Mouse (Mus musculus) macrophage (primary cell): Measurements from ENCODE around the gene Dennd6a. TPM values are rescaled to one million over a fixed set of nuclear protein-coding genes. Genes with fewer than 3 reads are reported as not detected.
"Not testable (repeated sequence)": the region's sequence is repeated elsewhere in the genome, so short reads cannot be mapped to it uniquely, and the experiment has no call there.

Experiments
- H3K27ac ChIP-seq: fragments of 350-480 bp; formaldehyde crosslinking; 2 replicates; pipeline ENCODE4 v1.9.0; 2021
- H3K36me3 ChIP-seq: fragments of 350-480 bp; formaldehyde crosslinking; 2 replicates; pipeline ENCODE4 v1.9.0; 2021; ENCODE audit errors: inconsistent target
- H3K4me3 ChIP-seq: fragments of 350-480 bp; formaldehyde crosslinking; 2 replicates; pipeline ENCODE4 v1.9.0; 2021; ENCODE audit errors: inconsistent target
- H3K79me2 ChIP-seq: fragments of 350-480 bp; formaldehyde crosslinking; 2 replicates; pipeline ENCODE4 v1.9.0; 2021; ENCODE audit errors: inconsistent target
- WGBS: methylation state at CpG from one replicate; pipeline ENCODE4 v1.1.7; 2026; ENCODE audit warnings: inconsistent platforms; ENCODE audit not compliant: missing documents; 5-methylcytosine and 5-hydroxymethylcytosine counted together
- polyA plus RNA-seq: library from polyadenylated mRNA; stranded (reverse); fragments of 250-400 nt; gene quantifications from 3 replicates; pipeline ENCODE4 v1.2.4, GENCODE M21; 2018; ENCODE audit warnings: inconsistent platforms

Gene Dennd6a
- polyA plus RNA-seq, 1 experiment from 2014 or later: 25.6 TPM

DNA sequence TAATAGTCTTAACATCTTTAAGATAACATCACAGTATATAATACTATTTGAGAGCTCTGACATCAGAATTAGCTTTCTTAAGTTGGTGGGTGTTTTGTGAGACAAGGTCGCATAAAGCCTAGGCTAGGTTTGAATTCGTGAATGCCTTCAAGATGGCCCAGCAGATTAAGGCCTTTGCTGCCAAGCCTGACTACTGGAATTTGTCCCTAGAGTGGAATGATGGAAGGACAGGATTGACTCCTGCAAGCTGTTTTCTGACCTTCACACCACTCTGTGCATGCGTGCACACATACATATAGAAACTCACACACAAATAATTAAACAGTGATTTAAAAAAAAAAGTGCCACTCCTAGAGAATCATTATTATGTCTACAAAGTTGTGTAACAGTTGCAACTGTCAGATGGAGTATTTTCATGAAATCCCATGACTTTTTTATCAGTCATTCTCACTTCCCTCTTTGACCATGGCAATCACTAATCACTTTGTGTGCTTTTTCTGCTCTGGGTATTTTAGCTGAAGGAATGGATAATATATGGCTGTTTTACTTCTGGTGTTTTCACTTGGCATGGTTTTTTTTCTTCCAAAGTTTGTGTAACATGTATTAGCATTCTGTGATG is 69.5 kb downstream of the Dennd6a start:
- Histone ChIP-seq H3K36me3 (peaks cover 6% of the 10 kb centered on the region), H3K27ac (peak overlapping the region; percentile 57), H3K79me2 (peaks cover 100% of the 10 kb centered on the region), H3K4me3 (no peak overlapping the region)
- WGBS: 31% methylated on average over 3 of the region's 3 CpGs

DNA sequence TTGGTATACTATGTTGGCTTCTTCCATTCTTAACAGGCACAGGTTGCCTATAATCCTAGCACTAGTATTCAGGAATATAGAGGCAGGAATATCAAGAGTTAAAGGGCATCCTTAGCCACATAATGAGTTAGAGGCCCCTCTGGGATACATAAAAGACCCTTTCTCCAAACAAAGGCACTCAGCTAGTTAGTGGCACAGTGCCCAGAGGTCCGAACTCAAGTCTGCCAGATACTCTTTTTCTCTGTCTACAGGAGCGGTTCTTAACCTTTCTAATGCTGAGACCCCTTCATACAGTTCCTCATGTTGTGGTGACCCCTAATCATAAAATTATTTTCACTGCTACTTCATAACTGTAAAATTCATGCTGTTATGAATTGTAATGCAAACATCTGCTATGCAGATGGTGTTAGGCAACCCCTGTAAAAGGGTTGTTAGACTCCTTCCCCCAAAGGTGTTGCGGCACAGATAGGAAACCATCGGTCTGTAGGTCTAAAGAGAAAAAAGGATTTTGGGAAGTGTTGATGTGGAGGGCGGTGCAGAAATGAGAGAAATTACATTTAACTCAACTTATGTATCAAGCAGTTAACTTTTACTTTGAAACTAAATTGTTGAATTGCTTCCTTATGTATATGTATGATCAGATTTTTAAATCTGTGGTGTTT is 72.5 kb downstream of the Dennd6a start:
- H3K4me3 ChIP-seq: no peak overlapping the region
- no peak overlapping the region for H3K27ac ChIP-seq
- 81% methylated on average over 5 of the region's 5 CpGs for WGBS
- H3K36me3 ChIP-seq: peaks cover 29% of the 10 kb centered on the region
- H3K79me2 ChIP-seq: peaks cover 100% of the 10 kb centered on the region

DNA sequence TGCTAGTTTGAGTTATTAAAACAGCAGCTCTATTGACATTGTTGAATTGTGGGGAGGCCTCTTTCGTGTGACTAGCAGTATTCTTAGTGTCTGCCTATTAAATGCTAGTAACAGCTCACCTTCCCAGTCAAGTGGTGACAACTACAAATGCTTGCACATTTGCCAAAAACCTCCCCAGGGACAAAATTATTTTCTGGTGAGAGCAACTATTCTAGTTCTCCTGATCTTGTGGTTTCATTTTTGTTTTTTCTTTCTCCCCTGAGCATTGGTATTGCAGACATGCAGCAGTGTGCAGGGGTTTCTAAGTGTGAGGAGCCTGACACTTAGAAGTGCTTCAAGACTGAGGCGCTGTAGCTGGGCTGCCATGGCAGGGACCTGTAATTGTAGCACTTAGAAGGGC is 74.2 kb downstream of the Dennd6a start:
- peaks cover 100% of the 10 kb centered on the region for H3K79me2 ChIP-seq
- H3K4me3 ChIP-seq: no peak overlapping the region
- peaks cover 40% of the 10 kb centered on the region for H3K36me3 ChIP-seq
- 87% methylated on average over 2 of the region's 2 CpGs for WGBS
- no peak overlapping the region for H3K27ac ChIP-seq

DNA sequence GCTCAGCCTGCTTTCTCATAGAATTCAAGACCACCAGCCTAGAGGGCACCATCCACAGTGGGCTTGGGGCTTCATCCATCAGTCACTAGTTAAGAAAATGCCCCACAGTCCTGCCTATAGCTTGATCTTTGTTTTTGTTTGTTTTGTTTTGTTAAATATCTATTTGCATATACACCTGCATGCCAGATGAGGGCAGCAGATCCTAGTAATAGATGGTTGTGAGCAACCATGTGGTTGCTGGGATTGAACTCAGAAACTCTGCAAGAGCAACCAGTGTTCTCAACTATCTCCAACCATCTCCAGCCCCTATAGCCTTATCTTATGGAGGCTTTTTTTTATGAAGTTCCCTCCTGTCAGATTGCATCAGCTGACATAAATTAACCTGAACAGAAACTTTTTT is 78.2 kb downstream of the Dennd6a start:
- Histone ChIP-seq H3K27ac (no peak overlapping the region), H3K79me2 (peaks cover 62% of the 10 kb centered on the region), H3K4me3 (no peak overlapping the region), H3K36me3 (peaks cover 72% of the 10 kb centered on the region)

DNA sequence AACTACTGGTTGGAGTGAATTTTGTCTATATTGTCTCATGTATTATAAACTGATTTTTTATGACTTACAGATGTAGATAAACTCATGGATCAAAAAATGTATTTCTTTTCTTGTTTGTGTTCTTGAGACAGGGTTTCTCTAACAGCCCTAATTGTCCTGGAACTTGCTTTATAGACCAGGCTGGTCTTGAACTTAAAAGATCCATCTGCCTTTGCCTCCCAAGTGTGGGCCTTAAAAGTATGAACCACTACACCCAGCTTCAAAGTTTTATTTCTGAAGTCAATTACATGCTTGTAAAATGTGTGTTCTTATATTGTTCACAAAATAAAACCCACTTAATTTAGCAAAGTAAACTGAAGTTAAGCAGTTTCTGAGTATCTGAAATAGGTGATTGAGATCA is 84.5 kb downstream of the Dennd6a start:
- Histone ChIP-seq H3K36me3 (peaks cover 35% of the 10 kb centered on the region), H3K27ac (no peak overlapping the region), H3K79me2 (no peaks in the 10 kb centered on the region), H3K4me3 (no peak overlapping the region)

DNA sequence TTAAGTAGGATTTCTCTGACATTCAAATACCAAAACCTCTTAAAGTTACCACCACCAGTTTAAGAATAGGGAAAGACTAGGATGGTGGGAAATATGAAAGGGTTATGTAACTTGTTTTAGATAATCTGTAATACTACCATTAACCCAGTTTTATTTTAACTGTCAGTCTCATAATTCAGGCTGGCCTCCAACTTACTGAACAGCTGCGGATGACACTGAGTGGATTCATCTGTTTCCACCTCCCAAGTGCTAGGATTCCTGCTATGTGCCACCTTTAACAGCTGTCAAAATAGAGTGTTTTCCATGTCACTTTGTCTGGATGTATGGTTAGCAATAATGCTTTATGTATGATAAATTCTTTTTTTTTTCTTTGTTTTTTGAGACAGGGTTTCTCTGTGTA is 86.6 kb downstream of the Dennd6a start:
- Histone ChIP-seq H3K4me3 (no peak overlapping the region), H3K27ac (no peak overlapping the region), H3K36me3 (peaks cover 30% of the 10 kb centered on the region), H3K79me2 (peaks cover 12% of the 10 kb centered on the region)
- 85% methylated on average over 1 of the region's 1 CpGs for WGBS

DNA sequence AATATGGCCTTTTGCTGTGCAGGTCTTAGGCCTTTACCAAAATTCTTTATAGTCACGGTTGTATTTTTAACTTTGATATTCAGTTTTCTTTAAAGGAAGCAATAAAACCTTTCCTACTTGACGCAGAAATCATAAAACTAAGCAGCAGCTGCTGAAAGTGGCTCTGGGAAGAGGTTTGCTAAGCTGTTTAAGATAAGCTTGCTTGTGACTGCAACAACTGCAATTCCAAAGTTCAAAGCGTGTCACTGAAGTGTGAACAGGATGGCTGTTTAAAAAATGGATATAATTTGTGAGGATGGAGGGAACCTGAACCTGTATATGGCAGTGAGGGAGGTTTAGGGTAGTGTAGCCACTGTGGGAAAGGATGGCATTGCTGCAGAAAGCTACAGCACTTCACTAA is 88.4 kb downstream of the Dennd6a start:
- H3K79me2 ChIP-seq: peaks cover 30% of the 10 kb centered on the region
- WGBS: 90% methylated on average over 3 of the region's 3 CpGs
- no peak overlapping the region for H3K27ac ChIP-seq
- peaks cover 15% of the 10 kb centered on the region for H3K36me3 ChIP-seq
- no peak overlapping the region for H3K4me3 ChIP-seq

DNA sequence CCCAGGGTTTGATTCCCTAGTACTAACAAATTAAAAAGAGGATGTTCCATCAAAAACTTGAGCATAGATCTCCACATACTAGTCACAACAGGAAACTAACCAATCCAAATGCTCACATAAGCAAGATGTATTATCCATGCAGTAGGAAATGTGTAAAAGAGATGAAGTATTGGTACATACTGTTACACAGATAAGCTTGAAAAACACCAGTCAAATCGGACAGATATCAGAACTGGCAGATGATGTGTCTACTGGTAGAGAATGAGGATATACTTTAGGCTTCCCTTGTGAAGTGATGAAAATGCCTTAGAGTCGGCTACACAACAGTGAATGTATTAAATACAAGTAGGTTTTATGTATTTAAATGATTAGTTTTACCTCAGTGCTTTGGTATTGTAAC is 88.8 kb downstream of the Dennd6a start:
- Histone ChIP-seq H3K27ac (no peak overlapping the region), H3K79me2 (peaks cover 35% of the 10 kb centered on the region), H3K36me3 (peaks cover 11% of the 10 kb centered on the region; the same call in 1 of the 2 replicates), H3K4me3 (no peak overlapping the region)
- 88% methylated on average over 2 of the region's 2 CpGs for WGBS

DNA sequence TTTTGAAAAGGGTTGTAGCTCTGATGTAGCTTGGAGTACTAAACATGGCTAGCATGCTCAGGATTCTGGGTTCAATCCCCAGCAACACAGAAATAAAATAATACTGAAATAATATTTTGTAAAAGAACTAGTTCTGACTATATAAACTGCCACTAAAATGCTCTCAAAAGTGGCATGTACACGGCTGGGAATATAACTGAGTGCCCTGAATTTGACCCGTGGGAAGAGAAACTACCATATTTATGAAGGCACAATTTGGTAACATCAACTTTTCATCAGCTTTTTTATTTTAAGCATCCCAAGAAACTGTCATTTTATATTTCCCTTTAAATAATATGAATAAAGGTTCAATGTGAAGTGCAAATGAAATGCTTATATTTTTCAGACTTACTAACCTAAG is 90.2 kb downstream of the Dennd6a start:
- 92% methylated on average over 2 of the region's 2 CpGs for WGBS
- H3K36me3 ChIP-seq: peaks cover 11% of the 10 kb centered on the region; the same call in 1 of the 2 replicates
- H3K27ac ChIP-seq: no peak overlapping the region
- no peak overlapping the region for H3K4me3 ChIP-seq
- peaks cover 48% of the 10 kb centered on the region for H3K79me2 ChIP-seq

DNA sequence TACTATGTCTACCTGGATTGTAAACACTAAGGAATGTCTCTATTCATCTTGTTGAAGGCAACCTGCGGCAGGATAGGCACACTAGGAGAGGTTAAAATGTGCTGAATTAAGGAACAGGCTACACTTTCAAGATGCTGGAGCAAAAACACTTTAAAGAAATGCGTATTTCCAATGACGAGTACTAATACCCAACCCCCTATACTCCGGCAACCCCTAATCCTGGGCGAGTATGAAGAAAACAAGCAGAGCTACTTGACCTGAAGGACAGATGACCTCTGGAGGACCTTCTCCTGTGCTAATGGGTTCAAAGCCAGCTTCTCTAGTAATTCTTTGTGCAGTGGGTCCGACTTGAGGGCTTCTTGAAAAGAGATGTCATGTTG is 94.3 kb downstream of the Dennd6a start:
- Histone ChIP-seq H3K27ac (peak overlapping the region; percentile 31), H3K4me3 (peak overlapping the region; percentile 87), H3K36me3 (peaks cover 11% of the 10 kb centered on the region; the same call in 1 of the 2 replicates), H3K79me2 (peaks cover 49% of the 10 kb centered on the region)
- 25% methylated on average over 6 of the region's 6 CpGs for WGBS

DNA sequence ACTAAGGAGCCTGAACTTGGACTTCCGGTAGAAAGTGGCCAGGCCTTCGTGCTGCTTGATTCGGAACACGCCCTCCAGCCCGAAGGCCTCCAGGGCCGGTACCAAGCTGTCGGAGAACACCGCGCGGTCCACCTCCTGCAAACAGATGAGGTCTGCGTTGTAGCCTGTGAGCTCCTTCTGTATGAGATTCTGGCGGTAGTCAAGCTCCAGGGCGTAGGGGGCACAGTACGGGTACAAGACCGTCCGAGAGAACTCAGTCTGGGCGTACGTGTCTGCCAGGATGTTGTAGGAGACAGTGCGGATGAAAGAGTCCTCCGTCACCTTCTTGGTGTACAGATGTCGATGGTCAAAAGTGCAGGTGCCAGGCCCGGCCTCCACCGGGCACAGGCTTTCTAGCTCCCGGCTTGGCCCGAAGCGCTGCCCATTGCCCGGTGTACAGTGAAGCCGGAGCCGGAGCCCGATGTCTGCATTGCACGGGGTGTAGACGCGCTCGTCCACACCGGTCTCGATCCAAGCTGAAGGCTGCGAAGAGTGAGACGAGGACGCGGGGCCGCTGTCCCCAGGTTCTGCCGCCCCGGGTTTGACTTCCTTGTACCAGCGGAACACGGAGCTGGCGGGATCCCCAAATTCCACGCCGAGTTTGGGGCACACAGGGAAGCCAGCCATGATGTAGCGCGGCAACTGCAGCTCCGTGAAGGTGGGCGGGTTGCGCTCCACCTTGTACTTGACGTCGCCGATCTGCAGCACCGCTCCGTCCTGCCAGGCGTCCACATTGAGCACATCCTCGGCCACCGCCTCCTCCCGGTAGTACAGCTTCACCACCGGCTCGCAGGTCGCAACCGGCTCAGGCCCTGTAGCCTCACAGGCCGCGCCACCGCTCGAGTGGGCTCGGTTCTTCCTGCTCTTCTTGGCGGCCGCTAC is 95.0 kb downstream of the Dennd6a start:
- WGBS: under 1% methylated on average over 66 of the region's 73 CpGs
- Histone ChIP-seq H3K27ac (peak overlapping the region; percentile 31), H3K36me3 (peaks cover 8% of the 10 kb centered on the region; the same call in 1 of the 2 replicates), H3K4me3 (peak overlapping the region; percentile 87), H3K79me2 (peaks cover 49% of the 10 kb centered on the region)

DNA sequence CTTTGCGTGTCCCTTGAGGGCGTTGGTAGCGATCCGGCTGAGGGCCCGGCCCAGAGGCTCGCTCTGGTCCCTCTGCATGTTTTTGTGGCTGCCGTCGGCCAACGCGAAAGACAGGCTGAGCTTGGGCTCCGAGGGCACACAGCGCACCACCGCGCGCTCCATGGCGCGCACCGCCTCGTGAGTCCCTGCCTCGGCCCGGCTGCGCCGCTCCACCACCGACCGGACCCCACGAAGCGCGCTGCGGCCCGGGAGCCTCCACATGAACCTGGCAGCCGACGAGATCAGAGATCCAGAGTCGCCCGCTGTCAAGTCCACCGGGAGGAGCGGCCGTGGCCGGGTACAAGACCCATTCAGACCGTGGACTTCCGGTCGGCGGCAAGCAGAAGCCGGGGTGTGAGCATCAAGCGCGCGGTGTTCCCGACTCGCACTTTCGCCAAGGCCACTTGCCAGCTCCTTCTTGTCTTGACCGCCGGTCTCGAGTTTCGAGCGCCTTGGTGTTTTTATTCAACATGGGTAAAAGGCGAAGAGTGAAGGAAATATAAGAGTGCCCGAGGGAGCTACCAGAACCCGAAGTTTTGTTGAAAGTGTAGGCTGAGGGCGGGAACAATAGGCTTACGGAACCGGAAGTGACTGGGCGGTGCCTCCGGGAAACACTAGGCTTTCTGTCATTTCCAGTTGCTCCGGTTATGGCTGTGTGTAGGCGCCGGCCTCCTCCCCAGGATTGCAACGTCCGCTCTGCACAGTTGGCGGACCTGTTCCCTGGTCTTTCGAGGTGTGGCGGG is 95.8 kb downstream of the Dennd6a start, which contains the start of gene Pde12:
Gene Pde12 (minus strand): TSS at position 592 of the 782 bp plus-strand sequence.
- Histone ChIP-seq H3K79me2 (peaks cover 44% of the 10 kb centered on the region), H3K4me3 (peak within 1 kb of the TSS; percentile 87), H3K27ac (peak within 1 kb of the TSS; percentile 97), H3K36me3 (peaks cover 5% of the 10 kb centered on the region; the same call in 1 of the 2 replicates)
- under 1% methylated on average over 69 of the region's 70 CpGs for WGBS

DNA sequence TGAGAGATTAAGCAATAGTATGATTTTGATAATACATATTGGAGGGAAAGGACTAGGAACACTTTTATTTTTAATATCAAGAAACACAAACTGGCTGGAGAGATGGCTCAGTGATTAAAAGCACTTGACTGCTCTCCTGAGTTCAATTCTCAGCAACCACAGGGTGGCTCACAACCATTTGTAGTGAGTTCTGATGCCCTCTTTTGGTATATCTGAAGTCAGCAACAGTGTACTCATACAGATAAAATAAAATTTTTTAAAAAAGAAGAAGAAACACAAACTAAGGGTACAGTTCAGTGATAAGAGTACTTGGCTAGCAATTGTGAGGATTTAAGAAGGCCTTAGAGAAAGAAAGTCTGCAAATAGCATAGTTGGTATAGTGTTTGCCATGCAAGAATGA is 97.3 kb downstream of the Dennd6a start:
- Histone ChIP-seq H3K79me2 (peaks cover 29% of the 10 kb centered on the region), H3K27ac (no peak overlapping the region), H3K4me3 (no peak overlapping the region; the same call in 1 of the 2 replicates), H3K36me3 (no peaks in the 10 kb centered on the region)

DNA sequence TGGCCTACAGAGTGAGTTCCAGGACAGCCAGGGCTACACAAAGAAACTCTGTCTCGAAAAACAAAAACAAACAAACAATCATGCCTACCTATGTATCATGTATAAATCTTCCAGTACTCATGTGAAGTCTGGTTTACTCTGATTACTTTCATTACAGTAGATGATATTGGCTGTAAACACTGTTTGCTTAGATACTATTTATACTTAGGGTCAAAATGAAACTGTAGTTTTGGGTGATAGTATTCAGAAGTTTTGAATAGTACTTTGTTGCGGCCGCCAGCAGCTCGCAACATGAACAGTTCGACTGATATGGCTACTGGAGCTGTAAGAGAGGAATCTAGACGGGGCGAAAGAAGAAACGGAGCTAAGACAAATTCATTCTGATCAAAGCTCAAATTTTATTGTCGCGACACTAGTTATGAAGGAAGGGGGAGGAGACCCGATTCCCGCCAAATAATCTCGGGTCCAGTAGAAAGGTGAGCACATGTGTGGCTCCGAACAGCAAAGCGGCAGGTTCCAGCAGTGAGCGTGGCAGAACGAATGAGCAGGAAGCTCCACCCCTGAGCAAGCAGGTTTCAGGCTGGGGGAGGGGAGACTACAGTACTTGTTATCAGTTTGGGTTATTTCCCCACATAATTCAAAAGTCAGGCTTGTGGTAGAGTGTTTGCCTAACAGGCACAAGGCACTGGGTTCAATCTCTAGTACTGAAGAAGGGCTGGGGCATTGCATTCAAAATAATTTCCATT is 98.4 kb downstream of the Dennd6a start:
- not testable (repeated sequence) for H3K27ac ChIP-seq
- WGBS: 33% methylated on average over 11 of the region's 17 CpGs
- peak overlapping the region; percentile 2; the same call in 1 of the 2 replicates for H3K4me3 ChIP-seq

More for the DNA sequence above, 98.4 kb downstream of the Dennd6a start:
- peaks cover 18% of the 10 kb centered on the region for H3K79me2 ChIP-seq
- H3K36me3 ChIP-seq: not testable (repeated sequence)
